19 mouse cellular contexts compared by ENCODE assay signal in the genomic region with DNA sequence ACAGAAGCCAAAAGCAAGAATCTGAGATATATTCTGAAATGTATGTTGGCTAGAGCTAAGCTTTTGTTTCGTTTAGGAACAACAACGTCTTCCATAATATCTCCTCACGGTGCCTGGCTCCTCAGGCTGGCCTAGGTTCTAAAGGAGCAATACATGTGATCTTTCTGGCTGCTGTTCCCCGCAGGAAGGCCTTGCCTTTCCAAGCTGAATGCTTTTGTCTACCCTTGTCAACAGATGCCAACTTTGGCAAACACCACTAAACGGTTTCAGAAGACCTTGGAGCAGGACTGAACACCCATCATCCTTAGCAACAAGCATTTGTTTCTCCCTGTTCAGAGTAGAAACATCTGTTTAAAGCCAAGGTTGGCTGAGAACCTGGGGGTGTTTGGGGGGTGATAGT.
DNase-seq lines count a peak whose midpoint lies in the region; ATAC-seq and TF ChIP-seq lines count a peak whose summit lies in the region.
"Had no signal": no experiment of that assay in that cellular context is flagged by ENCODE, and none has a peak within 500 bp of the region (broad histone marks: within the 10 kb centered on the region; RNA-seq: fewer than 3 reads in every experiment).

No protein-coding gene starts in this region.

- TF ChIP-seq POLR2A in lung, adult 2 months (IDR thresholded peaks at IDR 0.05; ENCODE audit: borderline replicate concordance, extremely low read depth, low read depth, low read length) = no peak

- no peak overlapping the region for H3K9ac ChIP-seq in lung, embryonic 14.5 days
- H3K9ac ChIP-seq: heart, embryonic 12.5 days; hindbrain, embryonic 13.5 days; intestine, embryonic 15.5 days had no signal

- DNase-seq in adrenal gland, adult 8-10 months = peak; percentile 42
- DNase-seq in adrenal gland, adult 18-20 months (ENCODE audit: low spot score in 2 of 2) = no peak
- DNase-seq in frontal cortex, postnatal 36 days (ENCODE audit: low spot score in 2 of 2) = no peak
- peak; percentile 34 for DNase-seq in lung, embryonic 14.5 days
- DNase-seq in lung, adult 2 months = no peak
- DNase-seq in adrenal gland, postnatal 14 days = peak; percentile 37
- DNase-seq in gastrocnemius, adult 18-20 months (ENCODE audit: low spot score) = no peak
- DNase-seq: embryo, embryonic 11 days; heart, postnatal 14 days; right cerebral cortex, adult 18-20 months; thymus, postnatal 14 days had no signal

- no peaks in the 10 kb centered on the region for H3K9me3 ChIP-seq in lung, embryonic 14.5 days (ENCODE audit: low read depth, low read length)
- H3K9me3 ChIP-seq: G1E; heart, embryonic 12.5 days; hindbrain, embryonic 13.5 days; intestine, embryonic 15.5 days had no signal

- WGBS in lung, embryonic 14.5 days = 33% methylated on average over 5 of the region's 5 CpGs
- WGBS in lung, adult 2 months = 48% methylated on average over 5 of the region's 5 CpGs

- no peaks in the 10 kb centered on the region for H3K27me3 ChIP-seq in lung, embryonic 14.5 days (ENCODE audit: insufficient read depth, low read length)
- H3K27me3 ChIP-seq: heart, embryonic 12.5 days; hindbrain, embryonic 13.5 days; intestine, embryonic 15.5 days had no signal

- H3K4me1 ChIP-seq in lung, embryonic 14.5 days (ENCODE audit: insufficient read depth) = peaks cover 14% of the 10 kb centered on the region
- H3K4me1 ChIP-seq in lung, adult 2 months (ENCODE audit: control insufficient read depth, insufficient read depth, low read length) = peaks cover 4% of the 10 kb centered on the region
- H3K4me1 ChIP-seq: hindbrain, embryonic 13.5 days; midbrain, embryonic 10.5 days had no signal

- H3K4me3 ChIP-seq in lung, embryonic 14.5 days (ENCODE audit: low read depth, low read length) = no peak overlapping the region
- H3K4me3 ChIP-seq in lung, adult 2 months (replicated peaks; ENCODE audit: extremely low read depth, low read depth, low read length) = no peak overlapping the region
- H3K4me3 ChIP-seq: heart, embryonic 12.5 days; hindbrain, embryonic 13.5 days; intestine, embryonic 15.5 days; midbrain, embryonic 10.5 days had no signal

- peak overlapping the region; percentile 38 for H3K27ac ChIP-seq in lung, embryonic 14.5 days (ENCODE audit: low read depth)
- H3K27ac ChIP-seq: hindbrain, embryonic 13.5 days; intestine, embryonic 15.5 days; macrophage; midbrain, embryonic 10.5 days had no signal

- TF ChIP-seq CTCF in lung, embryonic 14.5 days (IDR thresholded peaks at IDR 0.05; ENCODE audit: low read depth) = no peak
- no peak for TF ChIP-seq CTCF in lung, adult 2 months (IDR thresholded peaks at IDR 0.05; ENCODE audit: insufficient read depth, low read length)

- no peak overlapping the region for H3K4me2 ChIP-seq in lung, embryonic 14.5 days
- H3K4me2 ChIP-seq: heart, embryonic 12.5 days; hindbrain, embryonic 13.5 days; intestine, embryonic 15.5 days had no signal

- H3K36me3 ChIP-seq in lung, embryonic 14.5 days (ENCODE audit: insufficient read depth) = no peaks in the 10 kb centered on the region
- H3K36me3 ChIP-seq: G1E; heart, embryonic 12.5 days; hindbrain, embryonic 13.5 days; intestine, embryonic 15.5 days had no signal

- ATAC-seq in frontal cortex, adult (ENCODE audit: low TSS enrichment) = 0 out of 2 replicates have a peak, but pooled peaks have one; percentile 38
- peak; percentile 74; the same call in 1 of the 2 replicates for ATAC-seq in lung, embryonic 14.5 days (ENCODE audit: insufficient read depth)
- ATAC-seq: activated CD4-positive, CD25-positive, alpha-beta regulatory T cell, adult 4 months; intestine, embryonic 15.5 days had no signal

Comparison
In these comparisons a context has a peak if more than half of its experiments do, and no peak if none do; other contexts are left out.
1. DNase-seq: peak in adrenal gland, adult 8-10 months (single experiment), lung, embryonic 14.5 days (single experiment) and adrenal gland, postnatal 14 days (single experiment); none in adrenal gland, adult 18-20 months (0 of 2), frontal cortex, postnatal 36 days (0 of 2), lung, adult 2 months (single experiment) and gastrocnemius, adult 18-20 months (single experiment).